Mouse (Mus musculus) leukemia stem cell, adult 10-12 weeks (primary cell): ENCODE data around the gene Scgb1b30. TPM values are rescaled to one million over a fixed set of nuclear protein-coding genes. Genes with fewer than 3 reads are reported as not detected.

Source experiments
- polyA plus RNA-seq: library from polyadenylated mRNA; stranded (reverse); fragments of >175 nt; gene quantifications from 2 replicates; pipeline ENCODE4 v1.2.3, GENCODE M21; 2012; ENCODE audit warnings: low replicate concordance

Gene Scgb1b30
- polyA plus RNA-seq: not detected in 2 replicates

DNA sequence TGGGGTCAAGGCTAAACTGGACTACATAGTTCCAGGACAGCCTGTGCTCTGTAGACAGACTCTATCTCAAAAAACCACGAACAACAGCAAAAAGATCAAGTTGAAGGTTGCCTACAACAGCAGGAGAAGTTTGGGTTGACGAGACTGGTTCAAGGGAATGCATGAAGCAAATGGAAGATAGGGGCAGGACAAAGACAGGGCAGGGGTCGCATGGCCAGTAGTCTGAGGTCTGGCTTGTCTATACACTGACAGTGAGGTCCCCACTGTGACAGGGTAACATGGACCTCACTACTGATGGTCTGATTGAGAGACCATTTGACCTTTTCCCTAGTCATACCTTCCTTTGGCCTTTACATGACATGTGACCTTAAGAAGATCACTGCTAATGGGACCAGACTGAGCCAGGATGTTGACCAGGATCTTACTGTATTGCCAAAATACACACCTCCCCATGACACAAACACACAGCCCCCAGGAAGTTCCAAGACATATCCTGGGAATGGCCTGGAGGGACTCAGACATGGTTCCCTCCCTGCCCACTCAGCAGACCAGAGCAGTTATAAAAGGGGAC, at the start of gene Scgb1b30:
Scgb1b30 (plus strand) TSS at position 521 of the 571 bp plus-strand sequence.

DNA sequence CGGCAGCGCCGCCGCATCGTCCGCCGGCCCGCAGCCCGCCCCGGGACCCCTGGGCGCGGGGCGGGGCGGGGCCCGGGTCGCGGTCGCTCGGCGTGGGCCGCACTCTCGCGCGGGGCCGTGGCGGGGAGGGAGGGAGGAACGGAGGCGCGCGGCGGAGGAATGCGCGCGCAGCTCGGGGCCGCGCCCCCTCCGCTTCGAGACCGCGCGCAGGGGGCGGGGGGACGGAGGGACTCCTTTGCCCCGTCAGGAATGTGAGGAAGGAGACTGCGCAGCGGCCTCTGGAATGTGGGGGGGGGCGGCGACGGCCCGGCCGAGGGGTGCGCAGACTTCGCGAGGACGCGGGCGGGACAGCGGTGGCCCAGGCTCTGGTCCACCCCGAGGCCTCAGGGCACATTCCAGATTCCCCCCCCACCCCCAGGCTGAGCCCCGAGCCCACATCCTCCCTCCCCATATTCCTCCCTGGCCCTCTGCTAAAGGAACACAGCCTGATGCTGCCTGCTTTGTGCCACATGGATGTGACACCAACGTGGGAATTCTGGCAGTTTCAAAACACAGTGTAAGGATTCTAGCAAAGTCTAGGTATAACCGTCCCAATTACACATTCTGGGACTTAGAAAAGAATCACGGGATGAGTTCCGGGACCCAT, 38.0 kb downstream of the Scgb1b30 start, which contains the start of gene Wtip:
Wtip (minus strand) TSS at position 152 of the 646 bp plus-strand sequence.

Other genes with a start within 250 kb of the Scgb1b30 start
- gene Scgb2b26, start 150.4 kb upstream of the Scgb1b30 start, polyA plus RNA-seq: not detected in 2 replicates
- not detected in 2 replicates for gene Scgb2b27, start 81.5 kb upstream of the Scgb1b30 start, polyA plus RNA-seq
- gene Scgb1b27, start 73.9 kb upstream of the Scgb1b30 start, polyA plus RNA-seq: not detected in 2 replicates
- 2.8 and 4.3 TPM in 2 replicates for gene Wtip, start 37.8 kb downstream of the Scgb1b30 start, polyA plus RNA-seq
- 11.6 and 23.5 TPM in 2 replicates for gene Uba2, start 74.2 kb downstream of the Scgb1b30 start, polyA plus RNA-seq
- gene Pdcd2l, start 101.2 kb downstream of the Scgb1b30 start, polyA plus RNA-seq: 4.8 and 7.2 TPM in 2 replicates
- gene Gpi1, start 134.9 kb downstream of the Scgb1b30 start, polyA plus RNA-seq: 225 and 958 TPM in 2 replicates
- gene Gm6096, start 155.6 kb downstream of the Scgb1b30 start, polyA plus RNA-seq: not detected in 2 replicates
- 12.4 and 22.7 TPM in 2 replicates for gene 4931406P16Rik, start 218.1 kb downstream of the Scgb1b30 start, polyA plus RNA-seq